Mouse (Mus musculus) spleen, postnatal 14 days (tissue): ENCODE measurements at regions not wholly inside any gene's neighbourhood (a gene's known extent, or its start where the extent isn't known, plus 50 kb on each side); places are given as distances from the start of the nearest gene placed in this dataset.

Experiments used
- DNase-seq, 2 experiments: peaks; one replicate each; pipeline ENCODE4 v3.0.0; 2021 to 2022; ENCODE audit warnings: low spot score in 2 of 2

DNA sequence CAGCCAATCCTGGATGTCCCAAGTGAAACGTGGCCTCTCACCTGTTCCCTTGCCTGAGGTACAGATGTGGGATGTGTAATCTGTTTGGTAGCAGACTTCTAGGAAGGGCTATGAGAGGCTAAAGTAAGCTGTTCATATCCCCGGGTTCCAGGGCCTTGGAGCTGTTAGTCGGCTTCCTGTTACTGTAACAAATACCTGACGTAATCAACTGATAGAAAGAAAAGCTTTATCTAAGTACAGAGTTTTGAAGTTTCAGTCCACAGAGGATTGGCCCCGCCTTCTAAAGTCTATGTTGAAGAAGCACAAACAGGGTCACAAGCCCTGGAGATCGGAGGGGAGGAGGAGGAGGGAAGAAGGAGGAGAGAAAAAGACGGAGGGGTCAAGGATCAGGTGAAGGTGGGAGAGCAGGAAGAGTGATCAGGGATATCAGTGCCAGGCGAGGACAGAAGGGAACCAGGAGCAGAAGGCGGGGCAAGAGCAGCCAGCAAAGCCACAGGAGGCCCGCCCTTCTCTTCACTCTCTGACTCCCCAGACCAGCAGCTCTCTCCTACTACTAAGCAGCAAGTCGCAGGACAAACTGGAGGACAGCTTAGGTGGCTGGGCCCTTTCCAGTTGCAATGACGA lies 276.5 kb upstream of the Cdyl start:
- DNase-seq, result no peak

GRCm38 (mm10) chr13:35383624-35384018 lies 276.0 kb upstream of the Cdyl start:
- no peak for DNase-seq

GRCm38 (mm10) chr13:35388380-35388779 lies 271.3 kb upstream of the Cdyl start:
- no peak for DNase-seq

- DNase-seq, result no peak
Observed at GRCm38 (mm10) chr13:35389781-35390525, 269.7 kb upstream of the Cdyl start.

GRCm38 (mm10) chr13:35390526-35390880 lies 269.1 kb upstream of the Cdyl start:
- DNase-seq, result no peak

DNA sequence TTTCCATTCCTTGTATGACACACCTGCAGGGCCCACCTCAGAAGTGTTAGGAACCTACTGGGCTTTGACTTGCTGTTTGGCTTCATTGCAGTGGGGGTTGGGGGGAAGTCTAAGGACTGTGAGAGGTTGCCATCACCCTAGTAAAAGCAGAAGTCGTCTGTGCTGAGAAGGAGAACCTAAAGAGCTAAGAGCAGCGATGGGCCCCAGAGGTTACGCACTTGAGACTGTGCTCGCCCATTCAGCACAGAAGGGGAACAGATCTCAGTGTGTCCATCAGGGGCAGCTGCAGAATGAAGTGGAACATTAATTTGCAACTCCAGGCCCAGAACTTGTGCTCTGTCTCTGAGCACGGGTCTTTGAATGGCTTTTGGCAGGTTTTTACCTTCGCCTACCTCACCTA lies 267.5 kb upstream of the Cdyl start:
- DNase-seq, result no peak

DNA sequence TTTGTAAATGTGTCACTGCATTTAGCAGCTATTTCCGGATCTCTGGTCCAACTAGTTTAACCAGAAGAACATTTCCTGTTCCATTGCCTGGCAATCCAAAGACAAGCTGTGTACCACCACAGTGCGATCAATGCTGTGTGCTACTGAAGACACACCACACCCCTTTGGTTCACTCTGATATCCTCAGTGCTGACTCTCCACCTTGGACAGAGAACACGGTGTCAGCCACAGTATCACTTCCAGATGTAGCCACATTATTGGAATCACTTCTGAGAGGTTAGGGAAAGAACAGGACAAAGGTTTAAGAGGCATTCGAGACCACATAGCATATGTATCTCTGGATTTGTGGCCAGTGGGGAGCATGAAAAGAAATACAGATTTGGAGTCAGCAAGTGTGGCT lies 264.4 kb upstream of the Cdyl start:
- no peak for DNase-seq

- DNase-seq, result no peak
Observed at GRCm38 (mm10) chr13:35395630-35396029, 264.0 kb upstream of the Cdyl start.

GRCm38 (mm10) chr13:35397166-35397565 lies 262.5 kb upstream of the Cdyl start:
- DNase-seq, result no peak

GRCm38 (mm10) chr13:35398192-35398591 lies 261.4 kb upstream of the Cdyl start:
- DNase-seq, result no peak

- DNase-seq, result no peak
Observed at GRCm38 (mm10) chr13:35402856-35403255, 256.8 kb upstream of the Cdyl start.

DNA sequence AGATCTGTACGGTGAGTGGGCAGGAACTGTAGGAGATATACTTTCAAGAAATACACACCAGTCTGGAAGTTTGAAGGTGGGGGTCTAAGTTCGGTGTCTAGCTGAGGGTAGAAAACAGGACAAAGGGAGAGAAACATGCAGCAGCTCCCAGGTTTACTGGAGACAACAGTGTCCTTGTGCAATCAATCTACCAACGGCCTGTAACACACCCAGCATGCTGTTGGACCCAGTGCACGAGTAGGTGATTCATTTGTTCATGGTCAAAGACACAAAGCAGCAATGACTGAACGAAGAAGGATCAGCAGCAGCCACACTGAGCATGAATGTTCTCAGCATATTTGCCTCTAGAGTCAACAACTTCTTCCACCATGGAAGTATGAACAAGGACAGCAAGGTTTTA lies 255.2 kb upstream of the Cdyl start:
- no peak for DNase-seq

GRCm38 (mm10) chr13:35405384-35405783 lies 254.2 kb upstream of the Cdyl start:
- no peak for DNase-seq

DNA sequence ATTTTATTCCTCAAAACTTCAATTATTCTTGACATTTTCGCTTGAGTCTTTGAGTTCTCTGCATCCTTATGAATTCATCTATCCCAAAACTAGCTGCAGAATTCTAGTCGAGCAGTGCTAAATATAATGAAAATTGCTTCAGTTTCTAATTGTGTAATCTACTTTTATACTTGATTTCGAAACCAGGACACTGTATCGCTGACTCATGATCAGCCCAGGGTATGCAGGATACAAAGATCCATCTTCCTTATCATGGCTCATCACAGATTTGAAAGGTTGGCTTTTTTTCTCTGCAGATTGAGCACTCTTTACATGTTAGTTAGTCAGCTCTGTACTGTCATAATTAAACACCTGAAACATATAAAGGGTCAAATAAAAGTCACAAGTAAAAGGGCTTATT lies 242.1 kb upstream of the Cdyl start:
- DNase-seq, result no peak

DNA sequence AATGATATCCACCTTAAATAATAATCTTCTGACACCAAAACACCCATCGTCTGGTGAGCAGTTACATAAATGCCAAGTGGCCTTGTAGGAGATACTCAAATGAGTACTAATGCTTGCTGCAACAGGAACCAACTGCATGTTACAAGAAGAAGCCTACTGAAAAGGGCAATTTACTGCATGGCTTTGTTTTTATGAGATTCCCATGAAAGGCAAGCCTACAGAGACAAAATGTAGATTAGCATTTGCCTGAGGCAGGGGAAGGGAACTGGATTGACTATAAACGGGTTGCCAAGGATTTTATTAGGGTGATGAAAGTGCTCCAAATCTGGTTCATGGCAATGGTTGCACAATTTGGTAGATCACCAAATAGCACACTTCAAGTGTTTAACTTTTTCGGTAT lies 239.6 kb upstream of the Cdyl start:
- no peak for DNase-seq

DNA sequence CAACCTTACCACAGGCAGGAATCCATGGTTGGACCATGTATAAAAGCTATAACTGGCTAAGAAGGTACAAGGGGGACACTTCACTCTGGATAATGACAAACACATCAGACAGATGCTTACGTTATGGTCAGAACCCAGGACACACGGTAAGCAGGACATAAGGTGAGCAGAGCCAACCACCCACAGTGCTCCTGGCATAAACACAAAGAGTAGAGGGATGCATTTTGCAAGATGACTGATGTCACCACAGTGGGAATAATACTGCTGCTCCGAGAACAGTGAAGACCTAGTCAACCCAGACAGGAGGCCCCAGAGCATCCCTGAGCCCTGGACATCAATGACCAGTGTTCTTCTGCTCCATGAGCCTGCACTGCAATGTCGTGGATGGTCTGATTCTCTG lies 233.6 kb upstream of the Cdyl start:
- DNase-seq, result no peak

DNA sequence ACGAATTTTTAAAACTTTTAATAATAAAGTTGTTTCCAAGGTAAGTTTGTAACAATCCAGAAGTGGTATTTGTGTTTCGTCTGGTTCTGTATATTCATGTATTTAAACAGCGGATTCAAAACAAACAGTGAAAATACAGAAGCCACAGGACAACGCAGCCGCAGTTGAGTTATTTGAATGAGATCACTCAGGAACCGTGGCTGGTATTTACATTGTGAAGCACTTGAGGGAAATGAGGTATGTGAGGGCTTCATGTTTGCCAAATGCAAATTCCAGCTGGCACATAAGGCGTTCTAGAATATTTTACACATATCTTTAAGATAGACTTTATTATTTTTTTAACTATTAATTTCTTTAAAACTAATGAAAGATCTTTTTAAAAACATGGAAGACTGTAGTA lies 224.5 kb upstream of the Cdyl start:
- DNase-seq, result no peak

GRCm38 (mm10) chr13:35447661-35448060 lies 212.0 kb upstream of the Cdyl start:
- DNase-seq, result no peak

- DNase-seq, result no peak
Observed at GRCm38 (mm10) chr13:35452420-35452819, 207.2 kb upstream of the Cdyl start.

- no peak for DNase-seq
Observed at GRCm38 (mm10) chr13:35453222-35453914, 206.3 kb upstream of the Cdyl start.

DNA sequence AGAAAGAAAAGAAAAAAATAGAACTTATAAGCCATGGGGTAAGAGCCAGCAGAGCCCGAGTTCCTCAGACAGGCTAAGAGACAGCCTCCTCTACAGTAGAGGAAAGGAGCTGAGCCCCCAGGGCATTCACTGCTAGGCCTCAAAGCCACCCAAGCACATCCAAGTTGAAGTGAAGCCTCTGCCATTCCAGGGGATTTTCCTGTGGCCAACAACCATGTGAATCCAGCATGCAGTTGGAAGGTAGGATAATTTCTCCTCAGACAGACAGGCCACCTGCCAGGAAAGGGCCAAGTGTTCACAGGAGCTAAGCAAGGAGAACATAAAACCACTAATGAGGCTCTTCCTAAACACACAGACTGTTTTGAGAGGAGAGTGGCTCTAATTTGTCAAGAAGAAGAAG lies 199.6 kb upstream of the Cdyl start:
- no peak for DNase-seq

- no peak for DNase-seq
Observed at GRCm38 (mm10) chr13:35463231-35463630, 196.4 kb upstream of the Cdyl start.

- no peak for DNase-seq
Observed at GRCm38 (mm10) chr13:35463850-35464249, 195.8 kb upstream of the Cdyl start.
